Mouse (Mus musculus) cortical plate, adult 2 months (tissue): ENCODE measurements around the gene Stt3b. TPM values are rescaled to one million over a fixed set of nuclear protein-coding genes. Genes with fewer than 3 reads are reported as not detected.

ENCODE experiments used
- H3K27ac ChIP-seq: fragments of 200-500 bp; 2 replicates; pipeline ENCODE4 v1.5.1; 2012; ENCODE audit warnings: low read length, control low read depth, inconsistent platforms; ENCODE audit not compliant: insufficient read depth
- H3K4me1 ChIP-seq: fragments of 200-500 bp; 2 replicates; pipeline ENCODE4 v1.6.1; 2011; ENCODE audit warnings: low read length; ENCODE audit not compliant: control insufficient read depth, insufficient read depth
- H3K4me3 ChIP-seq: fragments of 200-500 bp; 2 replicates; pipeline ENCODE4 v1.5.1; 2011; ENCODE audit warnings: mild to moderate bottlenecking, low read length, control low read depth; ENCODE audit not compliant: insufficient read depth
- CTCF ChIP-seq: fragments of 200-500 bp; IDR thresholded peaks from 2 replicates; pipeline ENCODE4 v1.5.1; 2011; ENCODE audit warnings: mild to moderate bottlenecking, control low read depth, low read length; ENCODE audit not compliant: insufficient read depth; ENCODE audit errors: extremely low read depth
- POLR2A ChIP-seq: fragments of 200-500 bp; IDR thresholded peaks from 2 replicates; pipeline ENCODE4 v1.6.1; 2011; ENCODE audit warnings: mild to moderate bottlenecking, low read length, control low read depth; ENCODE audit not compliant: insufficient read depth; ENCODE audit errors: extremely low read depth
- polyA plus RNA-seq: library from polyadenylated mRNA; depleted of rRNA; stranded (reverse); fragments of >200 nt; gene quantifications from 2 replicates; pipeline ENCODE4 v1.2.3, GENCODE M21; 2012

Stt3b gene
- polyA plus RNA-seq, 1 experiment = 48.3 TPM

DNA sequence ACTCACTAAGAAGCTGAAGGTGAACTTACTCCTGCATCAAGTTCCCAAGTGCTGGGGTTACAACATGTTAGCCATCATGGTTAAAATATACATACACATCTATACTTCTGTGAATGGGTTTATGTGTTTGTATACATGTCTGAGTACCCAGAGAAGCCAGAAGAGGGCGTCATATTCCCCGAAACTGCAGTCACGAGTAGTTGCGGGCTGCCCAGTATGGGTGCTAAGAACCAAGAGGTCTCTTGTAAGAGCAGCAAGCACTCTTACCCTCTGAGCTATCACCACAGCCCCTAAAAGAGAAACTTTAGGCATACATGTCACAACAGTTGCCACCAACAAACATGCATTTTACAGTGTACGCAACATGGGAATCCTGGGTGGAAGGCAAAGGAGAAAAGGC lies 70.4 kb downstream of the Stt3b start:
- Histone ChIP-seq H3K4me3 (no peak overlapping the region), H3K27ac (no peak overlapping the region), H3K4me1 (0 out of 2 replicates have a peak, but pooled peaks cover 2% of the 10 kb centered on the region)
- TF ChIP-seq POLR2A (no peak), CTCF (no peak)

DNA sequence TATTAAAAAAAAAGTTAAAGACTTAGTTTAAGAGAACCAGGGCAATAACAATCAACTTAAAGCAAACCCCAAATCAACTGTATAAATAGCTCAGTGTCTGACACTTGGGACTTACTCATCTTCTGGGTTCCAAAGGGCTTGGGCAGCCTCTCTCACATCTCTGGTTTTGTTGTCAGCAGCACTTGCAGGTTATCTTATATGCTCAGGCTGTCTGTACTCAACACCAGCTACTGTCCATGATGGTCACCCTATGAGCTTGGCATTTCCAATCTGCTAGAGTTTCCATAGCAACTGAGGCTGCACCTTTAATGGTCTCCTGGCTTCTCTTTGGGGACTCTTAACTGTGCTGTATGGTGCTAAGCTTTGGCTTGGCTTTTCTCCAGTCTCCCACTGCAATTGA lies 72.3 kb downstream of the Stt3b start:
- no peak overlapping the region for H3K27ac ChIP-seq
- no peak overlapping the region for H3K4me3 ChIP-seq
- TF ChIP-seq POLR2A (no peak), CTCF (no peak)
- H3K4me1 ChIP-seq = peaks cover 6% of the 10 kb centered on the region

DNA sequence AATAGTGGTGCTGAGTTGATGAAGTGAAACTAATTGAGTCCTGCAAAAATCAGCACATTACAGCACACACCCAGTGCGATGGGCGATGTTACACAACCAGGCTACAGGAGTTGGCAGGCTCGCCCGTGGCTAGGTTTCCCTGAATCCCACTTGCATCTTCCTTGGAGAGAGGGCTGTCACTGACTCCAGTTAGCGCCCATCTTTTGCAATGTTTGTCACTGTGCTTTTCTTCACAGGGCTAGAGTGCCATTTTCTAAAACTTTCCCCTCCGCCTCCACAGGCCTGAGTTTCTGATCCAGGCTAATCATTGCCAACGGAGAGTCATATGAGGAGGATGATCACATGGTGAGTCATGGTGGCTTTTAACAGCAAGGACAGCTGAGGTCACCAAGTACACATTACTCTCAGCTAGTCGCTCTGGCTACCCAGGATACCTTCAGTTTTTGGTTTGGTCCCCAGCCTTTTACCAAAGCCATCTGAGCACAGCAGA lies 73.8 kb downstream of the Stt3b start:
- no peak overlapping the region for H3K4me3 ChIP-seq
- H3K27ac ChIP-seq = no peak overlapping the region
- TF ChIP-seq POLR2A (no peak), CTCF (no peak)
- peaks cover 6% of the 10 kb centered on the region for H3K4me1 ChIP-seq

DNA sequence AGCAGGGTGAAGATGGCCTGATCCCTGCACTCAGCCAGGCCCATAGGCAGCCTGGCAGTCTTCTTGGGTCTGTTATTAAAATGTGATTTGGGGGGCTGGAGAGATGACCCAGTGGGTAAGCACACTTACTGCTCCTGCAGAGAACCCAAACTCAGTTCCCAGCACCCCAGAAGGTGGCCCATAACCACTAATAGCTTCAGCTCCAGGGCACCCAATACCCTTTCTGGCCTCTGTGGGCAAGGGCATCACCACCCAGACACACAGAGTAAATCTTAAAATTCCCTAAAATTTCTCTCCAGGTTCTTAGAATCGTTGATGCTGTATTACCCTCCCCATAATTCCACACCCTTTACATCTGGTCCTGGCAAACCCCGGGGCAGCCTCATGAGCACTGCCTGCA lies 75.7 kb downstream of the Stt3b start:
- no peak for TF ChIP-seq POLR2A
- TF ChIP-seq CTCF = no peak
- no peak overlapping the region for H3K4me3 ChIP-seq
- H3K27ac ChIP-seq = no peak overlapping the region
- peaks cover 6% of the 10 kb centered on the region for H3K4me1 ChIP-seq

DNA sequence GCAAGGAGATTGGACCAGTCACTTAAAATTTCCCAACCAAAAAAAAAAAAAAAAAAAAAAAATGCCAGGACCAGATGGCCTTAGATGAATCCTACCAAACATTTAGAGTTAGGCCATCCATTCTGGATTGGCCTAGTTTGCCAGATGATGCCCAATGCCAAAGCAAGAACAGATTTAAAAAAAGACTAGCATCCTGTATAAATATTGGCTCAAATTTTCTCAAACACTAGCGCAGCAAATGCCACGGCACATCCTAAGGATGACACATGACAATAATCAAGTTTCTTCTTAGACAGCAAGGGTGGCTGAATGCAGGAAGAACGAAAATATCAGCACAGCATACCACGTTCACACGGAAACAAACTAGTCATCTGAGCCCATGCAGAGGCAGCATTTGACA lies 76.5 kb downstream of the Stt3b start:
- H3K4me1 ChIP-seq = peaks cover 6% of the 10 kb centered on the region
- TF ChIP-seq POLR2A (no peak), CTCF (no peak)
- H3K4me3 ChIP-seq = no peak overlapping the region
- H3K27ac ChIP-seq = no peak overlapping the region

DNA sequence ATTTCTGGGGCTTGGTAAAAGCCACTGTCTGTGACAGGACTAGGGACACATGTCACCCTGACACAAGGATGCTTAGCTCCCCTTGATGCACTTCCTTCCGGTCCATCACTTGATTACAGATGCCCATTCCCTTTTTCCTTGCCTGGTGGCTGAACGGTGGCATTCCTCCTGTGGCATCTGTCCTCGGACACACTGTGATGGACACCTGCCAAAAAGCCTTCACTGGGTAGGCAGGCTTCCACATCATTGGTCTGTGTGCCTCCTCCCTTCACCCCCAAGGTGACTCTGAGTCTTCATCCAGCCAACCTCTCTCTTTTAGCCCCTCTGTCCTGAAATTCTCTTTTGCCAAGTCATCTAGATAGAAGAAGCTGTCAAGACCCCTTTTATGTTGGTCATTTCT lies 78.7 kb downstream of the Stt3b start:
- TF ChIP-seq POLR2A = no peak
- TF ChIP-seq CTCF = no peak
- Histone ChIP-seq H3K4me3 (no peak overlapping the region), H3K27ac (no peak overlapping the region), H3K4me1 (peaks cover 6% of the 10 kb centered on the region)

DNA sequence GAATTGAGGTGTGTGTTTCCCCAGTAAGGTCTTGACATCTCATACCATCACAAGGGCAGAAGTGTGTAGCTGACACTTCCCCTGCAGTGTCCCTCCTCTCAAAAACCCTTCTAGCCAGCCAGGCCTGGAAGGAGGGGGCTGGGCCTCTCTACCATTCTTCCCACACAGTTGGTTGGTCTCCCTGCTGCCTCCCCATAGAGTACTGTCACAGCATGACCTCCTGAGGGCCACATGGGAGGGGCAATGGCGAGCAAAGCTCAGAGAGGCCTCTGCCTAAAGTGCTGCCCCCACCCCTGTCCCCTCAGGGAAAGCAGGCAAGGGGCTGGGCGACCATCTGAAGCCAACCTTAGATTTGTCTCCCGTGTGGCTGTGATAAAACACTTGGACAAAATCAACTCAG lies 80.1 kb downstream of the Stt3b start:
- Histone ChIP-seq H3K4me3 (no peak overlapping the region), H3K4me1 (peaks cover 4% of the 10 kb centered on the region), H3K27ac (no peak overlapping the region)
- TF ChIP-seq POLR2A = no peak
- no peak for TF ChIP-seq CTCF

DNA sequence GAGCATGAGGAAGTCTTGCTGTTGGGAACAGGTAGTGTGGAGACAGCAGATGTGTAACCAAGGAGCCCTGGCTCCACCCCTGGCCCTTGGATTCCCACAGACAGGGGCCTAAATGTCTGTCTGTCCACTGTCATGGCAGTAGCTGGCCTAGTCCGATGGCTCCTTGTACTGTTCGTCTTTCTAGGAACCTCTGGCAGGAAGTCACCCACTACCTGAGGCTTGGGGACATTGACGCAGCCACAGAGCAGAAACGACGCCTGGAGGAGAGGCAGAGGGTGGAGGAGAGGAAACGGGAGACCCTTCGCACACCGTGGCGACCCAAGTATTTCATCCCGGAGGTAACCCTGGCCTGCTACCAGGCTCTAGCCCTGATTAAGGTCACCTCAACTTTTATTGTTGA lies 80.5 kb downstream of the Stt3b start:
- Histone ChIP-seq H3K4me3 (no peak overlapping the region), H3K27ac (no peak overlapping the region), H3K4me1 (peaks cover 4% of the 10 kb centered on the region)
- TF ChIP-seq POLR2A = no peak
- TF ChIP-seq CTCF = no peak

DNA sequence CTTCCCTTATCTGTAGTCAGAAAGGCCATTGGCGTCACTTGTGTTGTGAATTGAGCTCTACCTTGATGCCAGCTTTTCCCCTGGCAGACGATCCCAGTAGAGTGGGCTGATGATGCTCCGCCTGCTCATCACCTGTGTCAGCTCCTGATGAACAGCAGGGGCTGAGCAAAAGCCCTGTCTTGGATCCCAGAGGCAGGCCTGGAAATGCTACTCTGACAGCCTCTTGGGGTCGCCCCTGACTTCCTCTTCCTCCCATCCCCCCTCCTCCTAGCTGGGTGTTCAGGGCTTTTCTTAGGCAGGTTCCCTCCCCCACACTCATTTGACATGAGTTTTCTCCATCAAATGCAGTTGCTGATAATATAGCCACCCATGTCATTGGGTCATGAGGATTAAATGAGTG lies 81.1 kb downstream of the Stt3b start:
- TF ChIP-seq CTCF (no peak), POLR2A (no peak)
- H3K4me3 ChIP-seq = no peak overlapping the region
- H3K4me1 ChIP-seq = peaks cover 4% of the 10 kb centered on the region
- H3K27ac ChIP-seq = no peak overlapping the region

DNA sequence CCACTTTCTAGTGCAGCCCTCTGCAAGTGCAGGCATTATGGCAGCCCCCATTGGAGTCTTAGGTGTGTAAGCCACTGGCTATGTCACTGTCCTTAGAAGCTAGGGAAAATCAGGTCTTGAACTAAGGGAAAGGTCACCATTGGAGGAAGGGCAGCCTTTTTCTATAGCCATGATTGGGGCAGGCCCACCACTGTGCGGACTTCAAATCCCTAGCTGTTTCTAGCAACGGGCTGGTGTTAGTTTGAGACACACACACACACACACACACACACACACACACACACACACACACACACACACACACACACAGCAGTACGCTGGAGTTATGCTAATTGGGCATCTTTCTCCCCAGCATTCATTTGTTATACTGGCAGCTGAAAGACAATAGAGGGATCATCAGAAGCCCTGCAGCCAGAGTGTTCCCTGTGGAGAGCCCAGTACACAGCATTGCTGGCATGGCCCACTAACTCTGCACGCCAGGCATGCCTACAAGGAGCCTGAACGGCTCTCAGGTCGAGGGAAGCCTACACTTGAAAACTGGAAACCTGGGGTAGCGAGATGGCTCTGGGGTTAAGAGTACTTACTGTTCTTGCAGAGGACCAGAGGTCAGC lies 85.4 kb downstream of the Stt3b start:
- no peak for TF ChIP-seq CTCF
- no peak for TF ChIP-seq POLR2A

More for the DNA sequence above, 85.4 kb downstream of the Stt3b start:
- Histone ChIP-seq H3K4me1 (no peaks in the 10 kb centered on the region), H3K4me3 (no peak overlapping the region), H3K27ac (no peak overlapping the region)
